Mouse (Mus musculus) limb, embryonic 10.5 days (tissue): ENCODE measurements at regions not wholly inside any gene's neighbourhood (a gene's known extent, or its start where the extent isn't known, plus 50 kb on each side); places are given as distances from the start of the nearest gene placed in this dataset.
"Not testable (repeated sequence)": the region's sequence is repeated elsewhere in the genome, so short reads cannot be mapped to it uniquely, and the experiment has no call there.

ENCODE experiments used
- DNase-seq: peaks from one replicate; pipeline ENCODE4 v3.0.0-alpha.2; 2017; ENCODE audit warnings: low spot score
- H3K27ac ChIP-seq: fragments of 300-500 bp; sonication (generic); 2 replicates; pipeline ENCODE4 v1.5.1; 2016; ENCODE audit warnings: mild to moderate bottlenecking
- H3K27me3 ChIP-seq: fragments of 300-500 bp; sonication (generic); 2 replicates; pipeline ENCODE4 v1.6.1; 2016; ENCODE audit warnings: low read depth, mild to moderate bottlenecking; ENCODE audit not compliant: poor library complexity, severe bottlenecking
- H3K36me3 ChIP-seq: fragments of 300-500 bp; sonication (generic); 2 replicates; pipeline ENCODE4 v1.6.1; 2016; ENCODE audit warnings: mild to moderate bottlenecking, moderate library complexity
- H3K4me1 ChIP-seq: fragments of 300-500 bp; sonication (generic); 2 replicates; pipeline ENCODE4 v1.6.1; 2016
- H3K4me3 ChIP-seq: fragments of 300-500 bp; sonication (generic); 2 replicates; pipeline ENCODE4 v1.5.1; 2016; ENCODE audit warnings: mild to moderate bottlenecking, moderate library complexity
- H3K9me3 ChIP-seq: fragments of 300-500 bp; sonication (generic); replicated peaks from 2 replicates; pipeline ENCODE4 v1.6.1; 2016; ENCODE audit warnings: mild to moderate bottlenecking
- WGBS: fragments of 180-500 bp; shearing (Covaris S2); methylation state at CpG from one replicate; pipeline ENCODE4 v1.1.7; 2016; 5-methylcytosine and 5-hydroxymethylcytosine counted together

GRCm38 (mm10) chr8:118209301-118209700, 74.2 kb upstream of the Cdh13 start:
- H3K27me3 ChIP-seq, H3K4me3 ChIP-seq, H3K9me3 ChIP-seq, H3K36me3 ChIP-seq, H3K27ac ChIP-seq, DNase-seq, H3K4me1 ChIP-seq: not testable (repeated sequence)
- 97% methylated on average over 16 of the region's 16 CpGs for WGBS

- Histone ChIP-seq H3K4me3 (no peak overlapping the region), H3K36me3 (no peaks in the 10 kb centered on the region), H3K4me1 (no peaks in the 10 kb centered on the region), H3K9me3 (no peaks in the 10 kb centered on the region), H3K27ac (no peak overlapping the region), H3K27me3 (no peaks in the 10 kb centered on the region)
- DNase-seq: no peak
- 97% methylated on average over 6 of the region's 6 CpGs for WGBS
Measured at GRCm38 (mm10) chr8:118190866-118191265, 92.7 kb upstream of the Cdh13 start.

- no peaks in the 10 kb centered on the region for H3K9me3 ChIP-seq
- DNase-seq: no peak
- no peaks in the 10 kb centered on the region for H3K27me3 ChIP-seq
- no peaks in the 10 kb centered on the region for H3K36me3 ChIP-seq
- H3K4me3 ChIP-seq: no peak overlapping the region
- WGBS: 87% methylated on average over 15 of the region's 15 CpGs
- H3K27ac ChIP-seq: no peak overlapping the region
- no peaks in the 10 kb centered on the region for H3K4me1 ChIP-seq
Measured at GRCm38 (mm10) chr8:118189226-118189625, 94.3 kb upstream of the Cdh13 start.

- Histone ChIP-seq H3K27ac (no peak overlapping the region), H3K4me3 (no peak overlapping the region), H3K36me3 (no peaks in the 10 kb centered on the region), H3K4me1 (0 out of 2 replicates have a peak, but pooled peaks cover 5% of the 10 kb centered on the region), H3K9me3 (no peaks in the 10 kb centered on the region), H3K27me3 (no peaks in the 10 kb centered on the region)
- 82% methylated on average over 7 of the region's 7 CpGs for WGBS
- DNase-seq: no peak
Measured at GRCm38 (mm10) chr8:118169001-118169413, 114.5 kb upstream of the Cdh13 start.

GRCm38 (mm10) chr8:118162171-118162570, 121.4 kb upstream of the Cdh13 start:
- Histone ChIP-seq H3K9me3 (no peaks in the 10 kb centered on the region), H3K4me3 (no peak overlapping the region), H3K36me3 (no peaks in the 10 kb centered on the region), H3K4me1 (peaks cover 5% of the 10 kb centered on the region), H3K27ac (no peak overlapping the region), H3K27me3 (no peaks in the 10 kb centered on the region)
- DNase-seq: no peak
- WGBS: 92% methylated on average over 10 of the region's 10 CpGs

- no peaks in the 10 kb centered on the region for H3K36me3 ChIP-seq
- WGBS: 83% methylated on average over 10 of the region's 10 CpGs
- no peak overlapping the region for H3K4me3 ChIP-seq
- no peak for DNase-seq
- peaks cover 6% of the 10 kb centered on the region; the same call in 1 of the 2 replicates for H3K4me1 ChIP-seq
- H3K9me3 ChIP-seq: no peaks in the 10 kb centered on the region
- H3K27me3 ChIP-seq: no peaks in the 10 kb centered on the region
- no peak overlapping the region for H3K27ac ChIP-seq
Measured at GRCm38 (mm10) chr8:118147359-118148205, 136.0 kb upstream of the Cdh13 start.

GRCm38 (mm10) chr8:118144546-118144945, 139.0 kb upstream of the Cdh13 start:
- WGBS: 82% methylated on average over 5 of the region's 5 CpGs
- H3K9me3 ChIP-seq: no peaks in the 10 kb centered on the region
- no peak for DNase-seq
- no peaks in the 10 kb centered on the region for H3K36me3 ChIP-seq
- H3K27me3 ChIP-seq: no peaks in the 10 kb centered on the region
- H3K4me3 ChIP-seq: no peak overlapping the region
- H3K27ac ChIP-seq: no peak overlapping the region
- peaks cover 6% of the 10 kb centered on the region; the same call in 1 of the 2 replicates for H3K4me1 ChIP-seq

- no peak overlapping the region for H3K27ac ChIP-seq
- H3K4me1 ChIP-seq: peaks cover 13% of the 10 kb centered on the region
- H3K36me3 ChIP-seq: no peaks in the 10 kb centered on the region
- 89% methylated on average over 8 of the region's 8 CpGs for WGBS
- H3K4me3 ChIP-seq: no peak overlapping the region
- no peaks in the 10 kb centered on the region for H3K27me3 ChIP-seq
- no peaks in the 10 kb centered on the region for H3K9me3 ChIP-seq
- no peak for DNase-seq
Measured at GRCm38 (mm10) chr8:118142311-118142710, 141.2 kb upstream of the Cdh13 start.

GRCm38 (mm10) chr8:118139928-118140327, 143.6 kb upstream of the Cdh13 start:
- no peaks in the 10 kb centered on the region for H3K27me3 ChIP-seq
- no peaks in the 10 kb centered on the region for H3K9me3 ChIP-seq
- H3K4me1 ChIP-seq: peaks cover 16% of the 10 kb centered on the region
- no peaks in the 10 kb centered on the region for H3K36me3 ChIP-seq
- no peak for DNase-seq
- no peak overlapping the region for H3K4me3 ChIP-seq
- H3K27ac ChIP-seq: no peak overlapping the region
- WGBS: 79% methylated on average over 6 of the region's 6 CpGs

GRCm38 (mm10) chr8:118137846-118138245, 145.7 kb upstream of the Cdh13 start:
- Histone ChIP-seq H3K27ac (no peak overlapping the region), H3K4me3 (no peak overlapping the region), H3K36me3 (no peaks in the 10 kb centered on the region), H3K9me3 (no peaks in the 10 kb centered on the region), H3K4me1 (peaks cover 11% of the 10 kb centered on the region; the same call in 1 of the 2 replicates), H3K27me3 (no peaks in the 10 kb centered on the region)
- 68% methylated on average over 3 of the region's 3 CpGs for WGBS
- no peak for DNase-seq

- H3K4me3 ChIP-seq: no peak overlapping the region
- no peaks in the 10 kb centered on the region for H3K36me3 ChIP-seq
- H3K9me3 ChIP-seq: no peaks in the 10 kb centered on the region
- H3K27ac ChIP-seq: no peak overlapping the region
- H3K4me1 ChIP-seq: no peaks in the 10 kb centered on the region
- DNase-seq: no peak
- WGBS: 83% methylated on average over 7 of the region's 7 CpGs
- no peaks in the 10 kb centered on the region for H3K27me3 ChIP-seq
Measured at GRCm38 (mm10) chr8:118124993-118125392, 158.5 kb upstream of the Cdh13 start.

GRCm38 (mm10) chr8:118114253-118114652, 169.3 kb upstream of the Cdh13 start:
- 76% methylated on average over 8 of the region's 8 CpGs for WGBS
- H3K4me3 ChIP-seq: no peak overlapping the region
- no peak for DNase-seq
- H3K27me3 ChIP-seq: no peaks in the 10 kb centered on the region
- no peaks in the 10 kb centered on the region for H3K9me3 ChIP-seq
- H3K4me1 ChIP-seq: no peaks in the 10 kb centered on the region
- no peak overlapping the region for H3K27ac ChIP-seq
- H3K36me3 ChIP-seq: no peaks in the 10 kb centered on the region

GRCm38 (mm10) chr8:118104464-118105050, 179.0 kb upstream of the Cdh13 start:
- 0 out of 2 replicates have a peak, but pooled peaks cover 4% of the 10 kb centered on the region for H3K4me1 ChIP-seq
- DNase-seq: no peak
- H3K27ac ChIP-seq: no peak overlapping the region
- no peaks in the 10 kb centered on the region; the same call in 1 of the 2 replicates for H3K27me3 ChIP-seq
- H3K4me3 ChIP-seq: no peak overlapping the region
- WGBS: 92% methylated on average over 14 of the region's 14 CpGs
- H3K9me3 ChIP-seq: no peaks in the 10 kb centered on the region
- H3K36me3 ChIP-seq: no peaks in the 10 kb centered on the region
